Mouse (Mus musculus): Measurements from ENCODE around the gene Chpf2.
A peak's percentile ranks its signal among the peaks of the same experiment; 100 is the strongest.

Chpf2 gene

GRCm38 (mm10) chr5:24604656-24605100 is 18.1 kb downstream of the Chpf2 start:
- DNase-seq (ENCODE audit: inconsistent ontology term), result peak; percentile 94

- no peak for DNase-seq (ENCODE audit: inconsistent ontology term)
Measured at GRCm38 (mm10) chr5:24605321-24605979, 18.9 kb downstream of the Chpf2 start.

DNA sequence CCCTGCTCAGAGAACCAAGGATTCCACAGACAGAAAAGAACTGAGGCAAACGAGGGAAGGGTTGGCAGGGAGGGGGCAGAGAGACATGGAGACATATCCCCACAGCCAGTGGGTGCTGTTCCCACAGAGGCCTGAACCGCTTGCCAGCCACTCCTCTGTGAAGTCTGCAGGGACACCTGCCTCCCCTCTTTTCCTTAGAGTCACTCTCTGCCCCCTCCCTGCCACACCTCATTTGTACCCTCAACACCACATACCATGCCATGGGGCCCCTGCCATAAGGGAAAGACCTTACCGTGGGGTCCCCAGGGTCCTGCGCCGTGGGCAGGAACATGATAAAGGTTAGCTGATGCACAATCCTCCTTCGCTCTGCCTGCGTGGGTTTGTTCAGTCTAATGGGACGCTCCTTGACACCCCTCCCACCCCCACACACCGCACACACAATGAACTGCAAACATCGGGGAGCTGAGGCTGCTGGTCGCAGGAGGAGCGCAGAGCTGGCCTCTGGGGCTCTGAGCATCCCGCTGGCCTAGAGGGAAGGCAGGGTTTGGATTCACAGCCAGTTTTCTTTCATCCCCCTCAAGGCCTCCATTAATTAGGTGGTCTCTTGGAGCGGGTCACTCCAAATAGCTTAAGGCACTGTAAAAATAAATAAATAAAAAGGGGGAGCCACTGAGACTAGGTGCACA is 19.6 kb downstream of the Chpf2 start:
- DNase-seq (ENCODE audit: inconsistent ontology term), result no peak

DNA sequence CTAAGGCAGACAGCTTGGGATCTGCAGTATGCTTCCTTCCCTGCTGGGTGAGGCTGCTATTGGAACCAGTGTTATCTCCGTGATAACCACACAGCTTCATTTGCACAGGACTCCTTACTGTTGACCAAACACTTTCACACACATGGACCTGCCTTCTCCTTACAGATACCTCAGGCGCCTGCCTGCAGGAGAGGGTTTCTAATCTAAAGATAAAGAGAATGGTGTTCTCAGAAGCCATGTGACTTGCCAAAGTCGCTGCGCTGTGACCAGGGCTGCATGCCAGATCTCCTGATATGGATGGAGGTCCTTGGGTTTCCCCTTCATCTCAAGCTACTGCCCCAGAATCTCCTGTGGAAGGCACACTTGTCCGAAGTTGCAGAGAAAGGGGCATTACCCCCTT is 22.8 kb downstream of the Chpf2 start:
- DNase-seq (ENCODE audit: inconsistent ontology term), result no peak

- peak; percentile 97 for DNase-seq (ENCODE audit: inconsistent ontology term)
Measured at GRCm38 (mm10) chr5:24611366-24612301, 25.1 kb downstream of the Chpf2 start.

DNA sequence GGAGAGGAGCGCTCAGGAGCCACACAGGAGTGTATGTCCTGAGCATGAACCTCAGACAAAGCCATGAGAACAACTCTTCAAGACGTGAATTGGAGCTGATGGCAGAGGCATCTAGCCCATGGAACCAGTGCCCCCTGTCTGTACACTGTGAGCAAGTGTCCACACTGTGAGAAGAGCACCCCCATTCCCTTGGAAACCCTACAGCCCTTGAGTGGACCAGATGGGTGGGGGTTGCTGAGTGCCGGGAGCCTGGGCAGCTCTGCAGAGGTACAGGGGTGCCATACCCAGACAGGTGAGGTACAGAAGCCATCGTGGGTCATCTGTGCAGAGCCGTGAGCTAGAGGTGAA is 25.7 kb downstream of the Chpf2 start:
- no peak for DNase-seq (ENCODE audit: inconsistent ontology term)

- DNase-seq (ENCODE audit: inconsistent ontology term), result no peak
Measured at GRCm38 (mm10) chr5:24615097-24615496, 28.6 kb downstream of the Chpf2 start.

- no peak for DNase-seq (ENCODE audit: inconsistent ontology term)
Measured at GRCm38 (mm10) chr5:24618921-24619320, 32.4 kb downstream of the Chpf2 start.

- no peak for DNase-seq (ENCODE audit: inconsistent ontology term)
Measured at GRCm38 (mm10) chr5:24620116-24620515, 33.6 kb downstream of the Chpf2 start.

GRCm38 (mm10) chr5:24620626-24621025 is 34.1 kb downstream of the Chpf2 start:
- no peak for DNase-seq (ENCODE audit: inconsistent ontology term)

DNA sequence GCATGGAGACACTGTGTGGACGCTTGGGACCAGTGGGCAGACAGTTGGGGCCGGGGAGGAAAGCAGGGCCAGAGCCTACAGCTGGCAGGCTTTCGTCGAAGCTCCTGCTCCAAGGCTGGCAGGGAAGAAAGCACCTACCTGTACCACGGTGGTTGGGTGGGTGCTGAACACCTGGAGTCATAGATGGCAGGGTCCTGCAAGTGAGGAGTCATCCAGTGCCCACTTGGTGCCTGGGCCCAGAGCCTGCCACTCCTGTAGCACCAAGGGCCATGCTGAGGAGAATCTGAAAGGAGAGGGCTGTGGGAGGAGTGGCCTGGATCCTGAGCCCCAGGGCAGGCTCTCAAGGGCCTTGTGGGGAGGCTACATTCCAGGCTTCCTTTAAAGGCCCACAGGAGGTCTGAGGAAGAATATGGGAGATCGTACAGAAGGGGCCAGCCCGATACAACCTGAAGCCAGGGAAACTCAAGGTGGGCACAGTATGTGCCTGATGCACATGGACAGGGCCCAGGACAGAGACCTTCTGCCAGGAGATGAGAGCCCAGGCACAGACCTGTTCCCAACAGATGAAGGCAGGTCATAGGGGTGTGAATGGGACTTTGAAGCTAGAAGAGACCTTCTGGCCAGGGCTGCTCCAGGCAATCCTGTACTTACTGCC is 36.0 kb downstream of the Chpf2 start:
- DNase-seq (ENCODE audit: inconsistent ontology term), result no peak

DNA sequence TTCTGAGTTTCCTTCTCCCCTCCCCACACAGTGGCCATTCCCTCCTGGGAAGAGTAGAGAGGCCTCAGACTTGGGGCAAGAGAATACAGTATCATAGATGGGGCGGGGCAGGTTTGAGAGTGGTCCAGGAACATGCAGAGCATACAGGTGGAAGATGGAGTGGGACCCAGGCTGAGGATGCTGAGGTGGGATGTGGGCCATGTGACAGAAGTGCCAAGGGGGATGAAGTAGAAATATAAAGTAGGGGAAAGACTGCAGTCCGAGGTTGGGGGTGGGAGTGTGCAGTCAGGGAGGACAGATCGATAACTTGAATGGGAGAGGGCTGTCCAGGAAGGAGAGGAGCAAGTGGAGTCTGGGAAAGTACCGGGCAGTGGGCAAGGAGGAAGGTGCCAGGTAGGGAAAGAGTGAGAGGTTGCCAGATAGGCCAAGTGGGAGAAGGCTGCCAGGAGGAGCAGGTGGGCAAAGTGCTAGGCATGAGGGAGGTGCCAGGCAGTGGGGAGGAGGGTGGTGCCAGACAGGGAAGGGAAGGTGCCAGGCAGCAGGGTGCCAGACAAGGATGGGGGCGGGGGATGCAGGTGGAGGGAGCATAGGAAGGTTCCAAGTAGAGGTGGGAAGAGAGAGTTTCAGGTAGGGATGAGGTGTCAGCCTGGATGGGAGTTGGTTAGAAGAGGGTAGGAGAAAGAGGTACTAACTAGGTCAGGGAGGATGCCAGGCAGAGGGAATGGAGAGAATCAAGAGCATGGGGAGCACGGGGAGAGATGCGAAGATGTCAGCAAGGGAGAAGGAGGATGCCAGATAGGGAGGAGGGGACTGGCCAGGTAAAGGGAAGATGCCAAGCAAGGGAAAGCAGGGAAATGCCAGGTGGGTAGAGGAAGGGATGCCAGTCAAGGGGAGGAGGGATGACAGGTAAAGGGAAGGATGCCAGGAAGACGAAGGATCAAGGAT is 36.8 kb downstream of the Chpf2 start:
- no peak for DNase-seq (ENCODE audit: inconsistent ontology term)

DNA sequence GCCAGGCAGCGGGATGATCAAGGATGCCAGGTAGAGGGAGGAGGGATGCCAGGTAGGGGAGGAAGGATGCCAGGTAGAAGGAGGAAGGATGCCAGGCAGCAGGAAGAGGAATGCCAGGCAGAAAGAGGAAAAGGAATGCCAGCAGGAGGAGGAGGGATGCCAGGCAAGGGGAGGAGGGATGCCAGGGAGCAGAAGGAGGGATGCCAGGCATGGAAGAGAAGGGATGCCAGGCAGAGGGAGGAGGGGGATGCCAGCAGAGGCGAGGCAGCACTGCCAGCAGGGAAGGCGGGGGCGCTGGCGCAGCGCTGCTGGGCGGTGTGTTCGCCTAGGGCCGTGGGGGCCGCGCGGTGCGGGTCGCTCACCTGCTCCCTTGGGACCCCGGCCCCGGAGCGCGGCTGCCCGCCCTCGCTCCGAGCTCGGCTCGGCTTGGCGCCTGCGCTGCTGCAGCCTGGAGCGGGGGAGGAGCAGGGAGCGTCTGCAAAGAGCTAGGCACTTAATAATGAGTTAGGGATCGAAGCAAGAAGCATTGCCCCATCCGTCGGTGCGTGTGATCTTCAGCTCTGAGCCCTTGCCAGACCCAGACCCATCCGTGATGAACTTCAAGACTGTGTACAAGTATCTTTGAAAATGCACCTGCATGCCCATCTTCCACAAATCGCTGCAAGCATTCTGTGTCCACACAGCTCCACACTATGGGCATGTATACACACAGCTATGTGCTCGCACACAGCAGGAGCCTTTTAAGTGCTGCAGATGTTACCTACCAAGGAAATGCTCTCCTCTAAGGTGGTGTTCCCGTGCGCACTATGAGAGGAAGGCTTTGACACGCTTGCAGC is 37.7 kb downstream of the Chpf2 start, which contains the start of gene Smarcd3:
Smarcd3 (minus strand) TSS at position 426 of the 836 bp plus-strand sequence.
- DNase-seq (ENCODE audit: inconsistent ontology term), result peak; percentile 74

GRCm38 (mm10) chr5:24624822-24625120 is 38.2 kb downstream of the Chpf2 start:
- DNase-seq (ENCODE audit: inconsistent ontology term), result no peak

GRCm38 (mm10) chr5:24629712-24630111 is 43.2 kb downstream of the Chpf2 start:
- no peak for DNase-seq (ENCODE audit: inconsistent ontology term)

DNA sequence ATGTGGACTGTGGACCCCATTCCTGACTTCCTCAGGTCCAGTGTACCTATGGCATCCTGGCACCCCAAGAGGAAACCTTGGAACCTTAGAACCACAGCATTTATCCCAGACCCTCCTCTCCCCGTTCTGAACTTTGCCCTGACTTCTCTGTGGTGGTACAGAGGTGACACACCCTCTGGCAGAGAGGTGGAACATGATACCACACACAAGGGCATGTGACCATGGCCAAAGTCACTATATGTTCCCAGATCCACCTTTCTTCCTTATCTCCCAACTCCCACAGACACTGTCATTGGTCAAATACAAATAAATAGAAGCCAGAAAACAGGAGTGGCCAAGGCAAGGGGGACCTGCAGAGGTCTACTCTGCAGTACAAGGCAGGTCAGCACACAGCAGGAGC is 48.6 kb downstream of the Chpf2 start:
- DNase-seq (ENCODE audit: inconsistent ontology term), result no peak

- no peak for DNase-seq (ENCODE audit: inconsistent ontology term)
Measured at GRCm38 (mm10) chr5:24635526-24636141, 49.1 kb downstream of the Chpf2 start.

DNA sequence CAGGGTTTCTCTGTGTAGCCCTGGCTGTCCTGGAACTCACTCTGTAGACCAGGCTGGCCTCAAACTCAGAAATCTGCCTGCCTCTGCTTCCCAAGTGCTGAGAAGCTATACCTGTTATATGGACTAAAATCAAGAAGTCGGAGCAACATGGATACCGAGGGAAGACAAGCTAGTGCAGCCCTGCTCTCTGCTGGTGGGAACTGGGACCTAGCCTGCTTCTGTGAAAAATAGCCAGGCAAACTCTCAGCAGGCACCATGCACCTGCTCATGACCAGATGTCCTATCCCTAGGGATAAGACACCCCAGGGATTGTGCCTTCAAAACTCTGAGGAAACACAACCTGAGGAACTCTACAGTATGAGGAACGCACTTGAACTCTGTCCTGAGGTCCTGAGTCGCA is 50.4 kb downstream of the Chpf2 start:
- DNase-seq (ENCODE audit: inconsistent ontology term), result no peak

GRCm38 (mm10) chr5:24638131-24638530 is 51.6 kb downstream of the Chpf2 start:
- DNase-seq (ENCODE audit: inconsistent ontology term), result no peak

DNA sequence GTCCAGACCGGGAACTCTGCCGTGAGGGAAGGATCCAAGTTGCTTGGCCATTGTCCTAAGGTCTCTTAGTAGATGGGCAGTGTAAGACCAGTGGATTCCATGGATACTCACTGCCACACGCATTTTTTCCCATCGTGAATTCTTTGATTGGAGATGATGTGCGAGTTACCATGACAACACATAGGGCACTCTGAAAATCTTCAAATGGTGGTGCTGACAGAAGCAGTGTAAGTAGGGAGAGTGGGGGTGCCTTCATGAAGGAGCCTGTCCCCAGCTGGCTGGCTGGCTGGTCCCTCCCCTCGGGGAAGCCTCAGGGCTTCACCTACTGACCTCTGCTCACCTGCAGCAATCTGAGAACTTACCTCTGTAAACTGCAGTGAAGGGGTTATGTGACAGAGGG is 52.5 kb downstream of the Chpf2 start:
- no peak for DNase-seq (ENCODE audit: inconsistent ontology term)

Measured in Muller cell, postnatal 12 days (primary cell).